Mouse (Mus musculus) hindlimb bud, embryonic 11.5 days (tissue): ENCODE measurements at regions not wholly inside any gene's neighbourhood (a gene's known extent, or its start where the extent isn't known, plus 50 kb on each side); places are given as distances from the start of the nearest gene placed in this dataset.

ENCODE experiments used
- DNase-seq: peaks from one replicate; pipeline ENCODE4 v3.0.0-alpha.2; 2012; ENCODE audit warnings: low read depth, low spot score; ENCODE audit errors: extremely low spot score

DNA sequence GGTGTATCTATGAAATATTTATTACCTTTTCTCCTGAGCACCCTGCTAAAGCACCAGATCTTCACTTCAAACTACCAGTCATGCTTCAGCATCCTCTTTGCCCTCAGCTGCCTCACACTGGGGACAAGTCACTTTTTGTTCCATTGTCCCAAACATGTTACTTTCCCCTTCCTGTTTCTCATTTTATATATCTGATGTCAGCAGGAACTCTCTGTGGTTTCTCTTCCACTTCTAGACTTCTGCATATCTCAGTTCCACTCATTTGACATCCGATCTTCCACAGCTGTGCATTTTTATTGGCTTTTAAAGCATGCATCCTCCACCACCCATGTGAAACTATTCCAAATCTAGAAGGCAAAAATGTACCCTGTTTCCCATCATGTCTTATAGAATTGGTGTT, 474.4 kb upstream of the Camk1g start:
- DNase-seq, result no peak

DNA sequence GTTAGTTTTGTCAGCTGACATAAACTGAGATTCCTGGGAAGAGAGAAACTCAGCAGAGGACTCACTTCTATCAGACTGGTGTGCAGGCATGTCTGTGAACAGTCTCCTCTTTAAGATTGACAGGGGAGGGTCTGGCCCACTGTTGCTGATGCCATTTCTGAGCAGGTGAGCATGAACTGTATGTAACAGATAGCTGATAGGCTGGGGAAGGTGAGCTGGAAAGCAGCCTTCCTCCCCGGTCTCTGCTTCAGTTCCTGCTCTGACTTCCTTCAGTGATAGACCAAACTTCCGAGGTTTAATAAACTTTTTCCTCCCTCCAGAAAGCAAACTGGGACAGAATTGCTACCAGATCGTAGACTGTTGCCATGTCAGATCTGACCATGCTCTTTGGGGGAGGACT, 430.9 kb upstream of the Camk1g start:
- DNase-seq, result no peak

DNA sequence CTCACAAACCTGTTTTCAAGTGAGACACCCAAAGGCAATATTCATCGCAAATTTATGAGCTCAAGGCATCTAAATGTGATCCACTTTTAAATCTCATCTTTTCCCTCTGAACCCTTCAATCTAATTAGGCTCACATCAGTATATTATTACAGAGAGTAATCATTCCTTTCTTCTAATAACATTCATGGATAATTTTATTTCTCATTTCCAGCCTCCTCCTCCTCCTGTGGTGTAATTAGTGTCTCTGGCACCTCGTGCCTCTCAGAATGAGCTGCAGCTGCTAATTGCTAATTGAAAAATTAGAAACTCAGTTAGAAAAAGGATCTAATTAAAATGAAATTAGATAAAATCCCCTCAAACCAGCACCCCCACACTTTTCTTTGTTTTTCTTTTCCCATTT, 420.5 kb upstream of the Camk1g start:
- DNase-seq, result no peak

DNA sequence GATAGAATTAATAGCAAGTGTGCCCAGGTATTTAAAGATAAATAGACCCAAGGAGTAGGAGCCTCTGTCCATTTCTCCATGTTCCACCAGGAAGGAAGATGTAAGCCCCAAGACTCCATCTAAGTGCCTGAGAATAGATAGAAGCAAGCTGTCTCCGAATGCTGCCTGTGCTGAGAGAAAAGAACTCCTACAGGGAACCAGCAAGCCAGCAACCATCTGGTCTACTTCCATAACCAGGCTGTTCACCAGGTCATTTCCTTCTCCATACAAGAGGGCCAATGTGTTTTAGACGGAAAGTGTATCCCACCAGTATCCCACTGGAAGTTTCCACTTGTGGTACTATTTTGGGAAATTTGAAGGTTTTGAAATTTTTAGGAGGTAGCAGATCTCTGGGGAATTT, 418.4 kb upstream of the Camk1g start:
- no peak for DNase-seq

DNA sequence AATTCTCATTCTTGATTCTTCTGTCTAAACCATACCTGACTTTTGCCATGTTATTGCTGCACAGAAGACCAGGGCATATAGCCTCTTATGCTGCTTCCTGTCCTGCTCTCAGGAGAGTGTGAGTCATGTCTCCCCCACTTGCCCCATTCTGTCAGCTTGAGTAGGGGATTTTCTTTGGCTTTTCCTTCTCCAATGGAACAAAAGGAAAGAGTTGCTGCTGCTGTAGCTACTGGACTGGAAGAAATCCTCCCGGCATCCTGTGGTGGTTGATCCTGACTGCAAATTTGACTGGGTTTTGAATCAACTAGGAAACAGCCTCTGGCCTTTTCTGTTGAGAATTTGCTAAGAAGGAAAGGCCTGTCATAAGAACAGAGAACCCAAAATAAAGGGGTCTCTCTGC, 417.3 kb upstream of the Camk1g start:
- no peak for DNase-seq

DNA sequence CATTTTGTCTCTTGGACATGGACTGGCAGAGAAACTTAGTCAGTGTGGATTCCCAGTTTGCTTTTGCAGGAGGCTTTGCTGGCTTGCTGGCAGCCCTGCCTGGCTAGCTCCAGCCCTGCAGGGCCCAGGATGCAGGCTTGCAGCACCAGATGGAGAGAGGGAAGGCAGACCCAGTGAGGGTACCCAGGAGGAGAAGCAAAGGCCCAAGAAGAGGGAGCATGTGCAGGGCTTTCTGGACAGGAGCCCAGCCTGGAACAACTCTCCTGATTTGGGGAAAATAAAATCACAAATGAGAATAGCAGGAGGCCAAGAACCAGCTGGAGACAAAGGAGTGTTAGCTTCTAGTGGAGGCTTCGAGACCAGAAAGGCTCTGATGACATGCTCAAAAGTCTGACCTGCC, 414.9 kb upstream of the Camk1g start:
- DNase-seq, result no peak

DNA sequence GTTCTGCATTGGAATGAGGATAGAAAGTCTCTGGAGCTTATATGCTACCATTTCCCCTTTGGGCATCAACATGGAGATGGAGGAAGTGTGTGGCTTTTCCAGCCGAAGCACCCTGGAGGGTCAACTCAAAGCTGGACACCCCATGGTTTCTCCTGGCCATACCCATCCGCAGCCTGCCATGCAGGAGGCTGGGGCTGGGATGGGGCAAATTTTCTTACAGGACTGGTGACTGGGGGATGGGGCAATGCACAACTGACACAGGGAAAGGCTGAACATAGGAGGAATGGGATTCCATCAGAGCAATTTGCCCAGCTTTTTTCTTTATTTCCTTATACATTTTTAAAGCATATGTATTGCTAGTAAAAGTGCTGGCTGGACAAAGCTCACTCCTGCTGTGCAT, 414.4 kb upstream of the Camk1g start:
- no peak for DNase-seq

DNA sequence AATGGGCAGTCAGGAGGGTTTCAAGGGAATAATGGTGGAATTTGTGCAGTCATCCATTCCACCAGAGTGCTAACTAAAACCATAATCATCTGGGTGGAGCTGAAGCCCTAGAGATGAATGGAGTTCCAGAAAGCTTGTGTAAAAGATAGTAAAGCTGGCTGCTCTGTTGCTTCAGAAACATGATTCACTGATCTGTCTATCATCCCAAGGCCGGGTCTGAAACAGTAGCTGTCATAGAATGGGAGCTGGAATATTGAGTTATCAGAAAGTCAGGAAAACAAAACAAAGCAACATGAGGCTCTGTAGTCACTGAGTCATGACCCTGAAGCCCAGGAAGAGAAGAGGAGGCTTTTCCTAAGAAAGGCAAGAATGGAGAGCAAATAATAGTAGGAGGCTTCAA, 408.1 kb upstream of the Camk1g start:
- DNase-seq, result no peak

DNA sequence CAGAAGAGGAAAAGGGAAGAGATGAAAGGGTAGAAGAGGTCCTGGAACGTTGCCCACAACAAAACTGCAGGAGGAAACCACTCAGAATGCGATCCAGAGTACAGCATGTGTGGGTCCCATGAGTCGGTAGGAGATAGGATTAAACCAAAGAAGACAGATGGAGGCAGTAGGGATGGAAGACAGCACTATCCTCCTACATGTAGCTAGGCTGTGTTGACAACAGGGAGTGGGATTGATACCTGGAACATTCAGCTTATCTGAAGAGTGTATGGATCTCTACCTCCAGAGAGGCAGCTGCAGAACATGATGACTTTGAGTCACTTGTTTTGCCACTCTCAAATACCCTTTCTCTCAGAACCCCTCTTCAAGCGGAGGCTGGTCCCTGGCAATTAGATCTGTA, 399.4 kb upstream of the Camk1g start:
- DNase-seq, result no peak

DNA sequence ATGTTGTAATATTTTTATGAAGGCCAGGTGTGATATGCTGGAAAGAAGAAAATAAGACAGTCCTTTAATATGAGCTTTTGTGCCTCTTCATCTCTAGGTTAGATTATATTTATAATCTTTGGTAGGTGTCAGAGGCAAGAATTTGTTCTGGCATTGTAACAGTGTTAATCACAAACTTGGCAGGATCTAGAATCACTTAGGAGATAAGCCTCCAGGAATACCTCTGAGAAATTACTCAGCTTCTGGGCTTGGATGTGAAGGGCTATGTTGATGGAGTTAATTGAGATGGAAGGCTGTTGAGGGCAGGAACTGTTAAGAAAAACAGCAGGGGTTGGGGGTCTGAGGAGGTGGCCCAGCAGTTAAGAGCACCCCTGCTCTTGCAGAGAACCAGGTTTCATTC, 394.0 kb upstream of the Camk1g start:
- DNase-seq, result no peak

DNA sequence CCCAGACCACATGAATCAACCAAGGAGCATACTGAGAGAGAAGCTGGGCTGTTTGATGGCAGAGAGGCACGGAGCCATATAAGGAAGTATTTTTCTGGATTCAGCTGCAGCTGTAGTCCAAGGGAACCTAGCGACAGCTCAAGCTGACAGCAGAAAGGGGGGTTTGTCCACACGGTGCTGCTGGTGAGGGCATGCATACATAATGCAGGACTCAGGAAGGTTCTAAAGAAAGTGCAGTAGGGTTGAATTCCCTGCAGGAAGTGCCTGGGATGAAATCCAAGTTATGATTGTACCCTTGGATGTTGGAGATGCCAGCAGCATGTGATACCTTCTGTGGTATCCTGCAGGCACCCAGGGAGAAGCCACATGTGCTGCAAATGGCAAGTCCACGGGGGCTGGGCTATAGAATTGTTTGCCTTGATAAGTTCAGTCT, 381.7 kb upstream of the Camk1g start:
- no peak for DNase-seq

DNA sequence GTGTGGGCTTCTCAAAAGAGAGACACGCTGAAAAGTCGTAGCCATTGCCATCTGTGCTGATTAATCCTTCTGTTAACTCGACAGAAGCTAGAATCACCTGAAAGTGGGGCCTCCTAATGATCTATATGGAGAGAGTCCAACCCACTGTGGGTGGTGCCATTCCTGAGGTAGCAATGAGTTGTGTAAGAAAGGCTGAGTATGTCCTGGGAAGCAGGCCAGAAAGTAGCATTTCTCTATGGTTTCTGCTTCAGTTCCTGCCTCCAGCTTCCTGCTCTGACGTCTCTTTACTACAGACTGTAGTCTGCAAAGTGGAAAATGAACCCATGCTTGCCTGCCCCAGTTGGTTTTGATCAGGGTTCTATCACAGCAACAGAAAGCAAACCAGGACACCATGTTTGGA, 380.8 kb upstream of the Camk1g start:
- DNase-seq, result no peak

DNA sequence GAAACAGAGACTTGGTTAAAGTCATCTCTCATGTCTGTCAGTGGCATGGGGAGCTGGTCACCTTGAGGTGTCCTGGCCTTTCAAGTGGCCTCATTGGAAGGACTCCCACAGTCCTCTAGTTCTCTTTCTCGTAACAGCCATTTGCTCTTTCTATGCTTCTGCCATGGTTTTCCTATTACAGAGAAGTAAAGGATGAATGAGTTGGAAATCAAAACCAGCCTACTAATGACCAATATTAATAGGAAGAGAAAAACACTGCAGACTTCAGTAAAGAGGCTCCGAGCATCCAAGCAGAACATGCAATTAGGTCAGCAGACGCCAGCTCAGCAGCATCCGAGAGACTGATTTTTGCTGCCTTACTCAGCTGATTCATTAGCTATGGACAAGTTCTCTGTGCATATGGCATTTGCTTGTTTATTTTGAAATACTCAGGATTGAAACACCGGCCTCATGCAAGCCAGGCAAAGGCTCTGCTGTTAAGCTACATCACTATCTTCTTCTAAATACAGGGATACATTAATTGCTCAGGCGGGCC, 377.4 kb upstream of the Camk1g start:
- no peak for DNase-seq

DNA sequence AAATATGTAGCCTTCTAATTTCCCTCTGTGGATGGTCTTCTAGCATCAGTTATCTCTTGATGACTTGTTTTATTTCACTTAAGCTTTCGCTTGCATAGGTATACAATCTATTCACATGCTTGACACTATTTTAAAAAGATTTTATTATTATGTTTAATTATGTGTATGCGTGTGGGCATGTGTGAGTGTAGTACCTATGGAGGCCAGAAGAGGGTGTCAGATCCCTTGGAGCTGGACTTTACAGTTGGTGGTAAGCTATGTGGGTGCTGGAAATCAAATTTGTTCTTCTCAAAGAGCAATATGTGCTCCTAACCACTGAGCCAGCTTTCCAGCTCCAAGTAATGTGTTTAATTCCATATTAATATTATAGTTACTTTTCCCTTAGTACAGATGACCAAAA, 372.6 kb upstream of the Camk1g start:
- DNase-seq, result no peak

DNA sequence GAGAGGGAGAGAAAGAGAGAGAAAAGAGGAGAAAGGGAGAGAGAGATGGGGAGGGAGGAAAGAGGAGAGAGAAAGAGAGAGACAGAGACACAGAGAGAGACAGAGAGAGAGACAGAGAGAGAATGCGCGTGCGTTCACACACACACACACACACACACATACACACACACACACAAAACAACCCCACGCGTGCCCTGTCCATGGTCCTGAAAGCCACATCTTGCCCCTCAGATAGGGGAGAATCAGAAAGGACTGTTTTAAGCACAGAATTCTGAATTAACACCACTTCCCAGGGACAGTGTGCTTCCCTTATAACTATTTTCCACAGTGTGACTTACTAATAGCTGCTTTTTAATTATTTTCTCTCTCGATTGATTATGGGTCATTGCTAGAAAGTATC, 368.7 kb upstream of the Camk1g start:
- no peak for DNase-seq

DNA sequence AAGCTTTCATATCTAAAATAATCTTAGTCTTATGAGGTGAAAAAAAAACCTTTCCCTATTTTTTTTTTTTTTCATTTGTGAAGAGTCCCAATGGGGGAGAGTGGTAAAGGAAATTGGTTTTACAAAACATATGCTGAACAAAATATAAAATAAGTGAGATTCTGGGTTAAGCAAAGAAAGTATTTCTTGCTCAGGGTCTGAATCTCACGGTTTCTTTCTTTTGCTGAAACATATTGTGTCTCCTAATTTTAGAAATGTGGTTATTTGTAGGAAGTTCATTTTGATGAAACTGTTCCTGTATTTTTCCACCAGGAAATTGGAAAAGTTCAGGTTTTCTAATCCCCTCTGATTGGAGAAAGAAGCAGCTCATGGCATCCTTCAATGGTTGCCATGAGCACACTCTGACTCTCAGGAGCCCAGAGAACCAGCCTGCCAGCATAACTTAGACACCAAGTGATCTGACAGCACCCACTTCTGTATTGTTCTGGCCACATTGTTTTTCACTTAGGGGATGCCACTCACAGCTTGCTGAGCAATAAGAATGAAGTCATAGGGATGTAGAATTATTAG, 365.9 kb upstream of the Camk1g start:
- DNase-seq, result no peak

DNA sequence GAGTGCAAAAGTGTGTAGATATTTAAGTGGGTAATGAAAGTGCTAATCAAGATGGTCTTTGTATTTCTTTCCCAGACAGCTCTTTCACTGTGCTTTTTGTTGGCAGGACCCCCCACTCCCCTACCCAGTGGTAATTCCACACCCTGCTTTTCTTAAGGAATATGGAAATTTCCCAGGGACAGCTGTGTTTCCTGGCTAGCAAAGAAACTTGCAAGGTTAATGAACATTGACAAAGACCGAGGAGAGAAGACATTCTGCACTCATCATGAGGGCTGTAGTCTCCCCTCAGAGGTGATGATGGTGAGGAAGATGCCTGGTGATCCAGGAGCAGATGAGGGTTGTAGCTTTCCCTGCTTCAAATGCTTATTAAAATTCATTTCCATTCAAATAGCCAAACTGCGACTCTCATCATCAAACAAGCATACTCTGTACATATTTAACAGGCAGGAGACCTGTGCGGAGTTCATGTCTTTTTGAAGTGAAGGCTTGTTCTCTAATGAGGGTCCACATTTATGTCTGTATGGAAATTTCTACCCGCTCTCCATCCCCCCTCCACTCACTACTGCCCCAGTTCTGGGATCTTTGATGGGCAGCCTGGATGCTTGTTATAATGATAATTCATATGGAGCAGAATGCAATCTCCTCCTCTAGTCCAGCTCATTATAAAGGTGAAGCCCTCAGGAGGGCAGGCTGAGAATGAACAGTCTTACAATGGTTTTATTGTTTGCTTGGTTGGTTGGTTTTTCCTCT, 364.1 kb upstream of the Camk1g start:
- no peak for DNase-seq

DNA sequence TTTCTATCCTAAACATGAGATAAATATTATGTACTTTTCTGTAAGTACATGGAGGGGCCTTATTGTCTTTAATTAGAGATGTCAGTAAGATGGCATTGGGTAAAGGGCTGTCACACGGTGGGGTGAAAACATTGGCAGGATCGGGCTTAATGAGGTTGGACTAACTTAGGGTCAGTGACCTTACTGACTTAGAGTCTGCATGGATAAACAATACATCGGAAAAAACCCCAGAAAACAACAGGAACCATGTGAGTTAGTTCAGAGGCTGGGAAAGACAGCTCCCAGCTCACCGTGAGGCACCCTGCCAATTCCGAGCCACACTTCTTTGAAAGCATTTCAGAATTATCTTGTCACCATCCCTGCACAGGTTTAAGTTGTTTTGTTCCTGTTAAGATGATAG, 363.3 kb upstream of the Camk1g start:
- DNase-seq, result no peak

DNA sequence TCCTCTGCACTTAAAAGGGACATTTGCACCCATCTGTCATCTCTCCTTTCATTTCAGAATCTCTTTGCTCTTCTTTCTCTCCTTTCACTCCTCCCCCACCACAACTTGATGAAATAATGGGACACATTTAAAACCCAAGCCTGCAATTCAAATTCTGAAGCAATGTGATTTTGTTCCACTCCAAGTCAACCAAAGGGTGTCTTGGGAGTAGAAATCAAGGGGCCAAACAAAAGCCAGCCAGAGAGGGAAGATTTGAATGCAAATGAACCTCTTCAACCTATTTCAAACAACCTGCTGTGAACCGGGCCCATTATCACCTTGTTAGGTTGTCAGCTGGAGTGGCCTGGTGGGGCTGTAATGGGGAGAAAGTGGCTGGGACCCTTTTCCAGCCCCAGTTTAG, 362.0 kb upstream of the Camk1g start:
- no peak for DNase-seq

DNA sequence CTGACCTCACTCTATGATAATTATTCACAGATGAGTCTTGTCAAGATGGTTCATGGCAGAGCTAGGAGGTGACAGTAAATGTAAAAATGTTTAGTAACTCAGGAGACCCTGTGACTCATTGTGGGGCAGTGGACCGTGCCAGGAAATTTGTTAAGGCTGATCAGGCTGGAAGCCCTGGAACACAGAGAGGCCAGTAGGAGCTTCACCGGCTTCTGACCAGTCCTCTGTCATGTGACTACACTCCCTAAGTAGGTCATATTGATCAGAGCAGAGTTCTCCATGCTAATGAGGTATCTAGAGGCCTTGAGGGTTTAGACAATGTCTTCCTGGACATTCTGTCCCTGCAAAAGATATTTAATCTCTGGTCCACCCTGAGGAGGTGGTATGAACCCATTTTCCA, 351.8 kb upstream of the Camk1g start:
- DNase-seq, result no peak

DNA sequence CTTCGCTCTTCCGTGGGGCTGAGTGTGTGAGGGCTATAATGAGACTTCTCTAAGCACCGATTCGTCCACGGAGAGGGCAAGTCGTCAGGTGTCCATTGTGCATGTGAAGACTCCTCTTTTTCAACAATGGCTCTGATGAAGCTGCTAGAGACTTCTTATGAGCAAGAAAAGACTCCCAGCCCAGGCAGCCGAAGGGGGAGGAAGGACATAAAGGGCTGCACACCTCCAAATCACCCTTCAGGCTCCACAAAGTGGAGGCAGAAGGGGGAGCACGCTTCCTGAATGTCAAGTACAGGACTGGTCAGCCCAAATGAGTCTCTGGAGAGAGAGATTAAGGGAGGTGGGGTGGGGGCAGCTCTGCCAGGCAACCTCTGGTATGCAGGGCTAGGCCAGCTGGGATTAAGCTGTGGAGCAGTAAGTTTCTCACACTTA, 350.3 kb upstream of the Camk1g start:
- DNase-seq, result no peak

DNA sequence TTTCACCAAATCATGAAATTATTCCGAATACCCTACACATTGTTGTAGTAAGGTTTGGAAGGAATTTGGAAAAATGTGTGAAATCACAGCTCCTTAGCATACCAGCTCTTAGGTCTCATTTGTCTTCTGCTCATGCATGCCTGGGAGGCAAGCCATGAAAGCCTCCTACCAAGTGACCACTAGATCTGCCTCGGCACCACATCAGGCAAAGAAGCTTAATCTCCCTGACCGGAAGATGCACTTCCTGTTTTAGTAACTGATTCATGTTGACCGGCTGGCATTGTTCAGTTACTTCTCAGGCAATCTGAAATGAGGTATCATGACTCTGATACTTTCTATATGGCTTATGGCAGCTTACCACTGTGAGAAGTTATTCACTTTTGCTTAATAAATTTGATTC, 345.2 kb upstream of the Camk1g start:
- DNase-seq, result no peak

DNA sequence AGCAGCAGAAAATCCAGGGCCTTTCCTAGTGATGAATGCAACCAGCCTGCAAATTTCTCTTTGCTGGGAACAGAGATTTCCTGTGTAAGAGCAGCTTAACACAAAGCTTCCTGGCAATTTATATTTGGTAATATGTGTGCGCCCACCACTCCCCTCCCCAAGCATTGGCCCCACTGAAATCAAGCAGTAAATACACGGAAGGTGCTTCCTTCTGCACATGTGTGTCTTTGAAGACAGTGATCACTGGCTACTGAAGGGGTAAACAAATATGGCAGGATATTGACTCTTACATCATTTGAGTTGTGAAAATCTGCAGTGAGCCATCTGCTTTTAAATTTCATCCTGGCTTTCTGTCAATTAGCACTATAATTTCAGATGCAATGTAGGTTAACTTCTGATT, 344.5 kb upstream of the Camk1g start:
- no peak for DNase-seq
